Mouse (Mus musculus) forebrain, embryonic 12.5 days (tissue): ENCODE data around the gene Abhd16a. TPM values are rescaled to one million over a fixed set of nuclear protein-coding genes. Genes with fewer than 3 reads are reported as not detected.

Experiments
- ATAC-seq: fragments of 200-750 bp; cut with Nextera tagmentation; 2 replicates; pipeline ENCODE4 v1.8.0; 2017; ENCODE audit warnings: moderate TSS enrichment; ENCODE audit not compliant: low FRiP score
- H3K27ac ChIP-seq: fragments of 300-500 bp; sonication (generic); 2 replicates; pipeline ENCODE4 v1.5.1; 2016; ENCODE audit warnings: mild to moderate bottlenecking
- H3K27me3 ChIP-seq: fragments of 300-500 bp; sonication (generic); 2 replicates; pipeline ENCODE4 v1.6.1; 2016; ENCODE audit warnings: mild to moderate bottlenecking
- H3K36me3 ChIP-seq: fragments of 300-500 bp; sonication (generic); replicated peaks from 2 replicates; pipeline ENCODE4 v1.6.1; 2016; ENCODE audit warnings: mild to moderate bottlenecking
- H3K4me1 ChIP-seq: fragments of 300-500 bp; sonication (generic); 2 replicates; pipeline ENCODE4 v1.6.1; 2016
- H3K4me2 ChIP-seq: fragments of 300-500 bp; sonication (generic); 2 replicates; pipeline ENCODE4 v1.6.1; 2016; ENCODE audit warnings: mild to moderate bottlenecking, moderate library complexity
- H3K4me3 ChIP-seq: fragments of 300-500 bp; sonication (generic); replicated peaks from 2 replicates; pipeline ENCODE4 v1.5.1; 2016; ENCODE audit warnings: mild to moderate bottlenecking
- H3K9ac ChIP-seq: fragments of 300-500 bp; sonication (generic); 2 replicates; pipeline ENCODE4 v1.6.1; 2016; ENCODE audit warnings: mild to moderate bottlenecking
- H3K9me3 ChIP-seq: fragments of 300-500 bp; sonication (generic); 2 replicates; pipeline ENCODE4 v1.6.1; 2016
- WGBS: fragments of 180-500 bp; shearing (Covaris S2); methylation state at CpG from one replicate; pipeline ENCODE4 v1.1.7; 2016; 5-methylcytosine and 5-hydroxymethylcytosine counted together
- polyA plus RNA-seq: library from polyadenylated mRNA; unstranded; fragments of >200 nt; fragmentation: Nextera tagmentation; extraction: Ambion mirVana; gene quantifications from 2 replicates; pipeline ENCODE4 v1.2.1, GENCODE M21; 2016

The Abhd16a gene
- polyA plus RNA-seq, 1 experiment from 2014 or later: 59.2 TPM

- ATAC-seq: no peak
- Histone ChIP-seq H3K9me3 (no peaks in the 10 kb centered on the region), H3K4me3 (no peak overlapping the region), H3K36me3 (no peaks in the 10 kb centered on the region), H3K9ac (no peak overlapping the region), H3K4me1 (peaks cover 21% of the 10 kb centered on the region), H3K27ac (no peak overlapping the region), H3K27me3 (peaks cover 35% of the 10 kb centered on the region; the same call in 1 of the 2 replicates), H3K4me2 (no peak overlapping the region)
- 75% methylated on average over 4 of the region's 4 CpGs for WGBS
These were observed 8.4 kb upstream of the Abhd16a start for GRCm38 (mm10) chr17:35080710-35081109.

GRCm38 (mm10) chr17:35082841-35083576 lies 6.1 kb upstream of the Abhd16a start:
- Histone ChIP-seq H3K4me2 (no peak overlapping the region), H3K9me3 (no peaks in the 10 kb centered on the region), H3K27ac (no peak overlapping the region), H3K27me3 (peaks cover 20% of the 10 kb centered on the region; the same call in 1 of the 2 replicates), H3K9ac (no peak overlapping the region), H3K4me3 (no peak overlapping the region), H3K36me3 (no peaks in the 10 kb centered on the region), H3K4me1 (peaks cover 2% of the 10 kb centered on the region; the same call in 1 of the 2 replicates)
- no peak for ATAC-seq
- 85% methylated on average over 16 of the region's 16 CpGs for WGBS

- Histone ChIP-seq H3K4me1 (no peaks in the 10 kb centered on the region), H3K27me3 (peaks cover 13% of the 10 kb centered on the region; the same call in 1 of the 2 replicates), H3K4me2 (no peak overlapping the region), H3K9ac (no peak overlapping the region), H3K4me3 (no peak overlapping the region), H3K36me3 (no peaks in the 10 kb centered on the region), H3K27ac (no peak overlapping the region), H3K9me3 (no peaks in the 10 kb centered on the region)
- WGBS: 90% methylated on average over 3 of the region's 3 CpGs
- no peak for ATAC-seq
These were observed 5.0 kb upstream of the Abhd16a start for GRCm38 (mm10) chr17:35083929-35084497.

- WGBS: 87% methylated on average over 7 of the region's 7 CpGs
- no peaks in the 10 kb centered on the region for H3K36me3 ChIP-seq
- peaks cover 9% of the 10 kb centered on the region; the same call in 1 of the 2 replicates for H3K27me3 ChIP-seq
- ATAC-seq: no peak
- no peak within 1 kb of the TSS for H3K27ac ChIP-seq
- no peak within 1 kb of the TSS for H3K9ac ChIP-seq
- H3K4me1 ChIP-seq: peaks cover 7% of the 10 kb centered on the region
- no peaks in the 10 kb centered on the region for H3K9me3 ChIP-seq
- H3K4me2 ChIP-seq: no peak within 1 kb of the TSS
- H3K4me3 ChIP-seq: no peak within 1 kb of the TSS
These were observed 3.7 kb upstream of the Abhd16a start, which contains the start of gene Ly6g6f for GRCm38 (mm10) chr17:35085208-35085865. Gene Ly6g6f (minus strand): TSS chr17:35085610.

- Histone ChIP-seq H3K4me2 (no peak overlapping the region), H3K4me3 (no peak overlapping the region), H3K9me3 (no peaks in the 10 kb centered on the region), H3K9ac (no peak overlapping the region), H3K36me3 (peaks cover 17% of the 10 kb centered on the region), H3K27me3 (peaks cover 4% of the 10 kb centered on the region; the same call in 1 of the 2 replicates), H3K27ac (no peak overlapping the region), H3K4me1 (peaks cover 13% of the 10 kb centered on the region)
- ATAC-seq: no peak
- WGBS: 50% methylated on average over 2 of the region's 2 CpGs
These were observed 912 bp upstream of the Abhd16a start for GRCm38 (mm10) chr17:35088151-35088550.

- peak overlapping the region; percentile 62 for H3K4me2 ChIP-seq
- ATAC-seq: no peak
- H3K27me3 ChIP-seq: peaks cover under 1% of the 10 kb centered on the region; the same call in 1 of the 2 replicates
- H3K36me3 ChIP-seq: peaks cover 35% of the 10 kb centered on the region
- peak overlapping the region; percentile 55 for H3K4me3 ChIP-seq
- 78% methylated on average over 8 of the region's 8 CpGs for WGBS
- H3K27ac ChIP-seq: no peak overlapping the region
- peaks cover 13% of the 10 kb centered on the region for H3K4me1 ChIP-seq
- peak overlapping the region; percentile 68 for H3K9ac ChIP-seq
- H3K9me3 ChIP-seq: no peaks in the 10 kb centered on the region
These were observed 1.3 kb downstream of the Abhd16a start for GRCm38 (mm10) chr17:35090166-35090932.

- no peak overlapping the region for H3K9ac ChIP-seq
- peaks cover 56% of the 10 kb centered on the region for H3K36me3 ChIP-seq
- H3K9me3 ChIP-seq: no peaks in the 10 kb centered on the region
- no peak overlapping the region for H3K27ac ChIP-seq
- no peak overlapping the region for H3K4me2 ChIP-seq
- no peaks in the 10 kb centered on the region for H3K27me3 ChIP-seq
- ATAC-seq: no peak
- WGBS: 93% methylated on average over 14 of the region's 14 CpGs
- peaks cover 13% of the 10 kb centered on the region for H3K4me1 ChIP-seq
- no peak overlapping the region for H3K4me3 ChIP-seq
These were observed 3.5 kb downstream of the Abhd16a start for GRCm38 (mm10) chr17:35092403-35093198.

- Histone ChIP-seq H3K27me3 (no peaks in the 10 kb centered on the region), H3K9me3 (no peaks in the 10 kb centered on the region), H3K36me3 (peaks cover 77% of the 10 kb centered on the region), H3K4me1 (peaks cover 12% of the 10 kb centered on the region), H3K4me2 (no peak overlapping the region), H3K9ac (no peak overlapping the region), H3K27ac (no peak overlapping the region), H3K4me3 (no peak overlapping the region)
- ATAC-seq: no peak
- 94% methylated on average over 15 of the region's 15 CpGs for WGBS
These were observed 5.7 kb downstream of the Abhd16a start for GRCm38 (mm10) chr17:35094475-35095365.

- 79% methylated on average over 12 of the region's 12 CpGs for WGBS
- Histone ChIP-seq H3K4me3 (no peak overlapping the region), H3K4me2 (no peak overlapping the region), H3K27me3 (no peaks in the 10 kb centered on the region), H3K4me1 (no peaks in the 10 kb centered on the region), H3K36me3 (peaks cover 94% of the 10 kb centered on the region), H3K9ac (no peak overlapping the region), H3K9me3 (no peaks in the 10 kb centered on the region), H3K27ac (no peak overlapping the region)
- no peak for ATAC-seq
These were observed 7.5 kb downstream of the Abhd16a start for GRCm38 (mm10) chr17:35096597-35096996.

- Histone ChIP-seq H3K4me1 (no peaks in the 10 kb centered on the region), H3K27me3 (no peaks in the 10 kb centered on the region), H3K36me3 (peaks cover 94% of the 10 kb centered on the region), H3K9ac (no peak overlapping the region), H3K4me2 (no peak overlapping the region), H3K27ac (no peak overlapping the region), H3K4me3 (no peak overlapping the region), H3K9me3 (no peaks in the 10 kb centered on the region)
- ATAC-seq: no peak
- WGBS: 77% methylated on average over 12 of the region's 12 CpGs
These were observed 8.1 kb downstream of the Abhd16a start for GRCm38 (mm10) chr17:35097164-35097655.
